Mouse (Mus musculus): ENCODE measurements around the gene Neurl4. TPM values are rescaled to one million over a fixed set of nuclear protein-coding genes. Genes with fewer than 3 reads are reported as not detected.
"Not testable (repeated sequence)": the region's sequence is repeated elsewhere in the genome, so short reads cannot be mapped to it uniquely, and the experiment has no call there.

The Neurl4 gene
- polyA plus RNA-seq, 1 experiment from 2014 or later = 29.0 TPM

DNA sequence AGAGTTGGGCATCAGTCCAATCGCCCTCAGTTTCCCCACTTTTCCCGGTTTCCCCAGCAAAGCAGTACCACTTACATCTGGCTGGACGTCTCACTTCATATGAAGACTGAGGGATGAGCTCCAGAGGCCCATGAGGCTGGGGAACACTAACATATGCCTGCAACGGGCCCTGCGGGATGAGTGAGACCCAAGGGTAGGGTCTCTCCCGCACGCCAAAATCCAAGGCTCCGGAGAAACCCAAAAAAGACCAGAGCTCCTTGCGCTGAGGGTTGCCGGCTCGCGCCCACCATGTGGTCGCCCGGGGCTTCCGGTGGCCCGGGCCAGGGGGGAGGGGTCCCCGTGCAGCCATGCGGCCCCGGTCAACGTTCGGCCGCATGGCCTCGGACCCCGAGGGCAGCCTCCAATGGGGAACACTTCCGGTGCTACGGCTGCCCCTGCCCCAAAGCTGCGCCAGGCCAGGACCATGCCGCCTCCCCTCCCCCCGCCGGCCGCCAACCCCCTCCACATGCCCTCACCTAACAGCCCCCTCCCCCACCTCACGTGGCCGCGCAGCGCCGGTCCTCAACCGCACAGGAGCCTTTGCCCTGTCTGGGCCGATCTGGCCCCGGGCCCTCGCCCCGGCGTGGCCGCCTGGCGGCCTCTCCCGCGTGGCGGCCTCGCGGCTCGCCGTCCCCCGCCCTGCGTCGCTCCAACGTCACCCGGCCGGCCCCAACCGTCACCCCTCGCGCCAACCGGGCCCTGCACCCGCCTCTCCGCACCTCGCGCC lies 19.6 kb downstream of the Neurl4 start:
- Histone ChIP-seq H3K4me2 (ENCODE audit: low read length) (peak overlapping the region; percentile 99), H3K4me1 (ENCODE audit: control insufficient read depth, insufficient read depth, low read length) (peaks cover 9% of the 10 kb centered on the region), H3K36me3 (ENCODE audit: control insufficient read depth, insufficient read depth, low read length) (peaks cover 36% of the 10 kb centered on the region), H3K27me3 (ENCODE audit: control insufficient read depth, insufficient read depth, low read length) (no peaks in the 10 kb centered on the region), H3K9ac (replicated peaks; ENCODE audit: low read length) (peak overlapping the region; percentile 86), H3K4me3 (replicated peaks; ENCODE audit: low read depth, low read length) (peak overlapping the region; percentile 91), H3K9me3 (ENCODE audit: control insufficient read depth, low read length) (no peaks in the 10 kb centered on the region), H3K27ac (replicated peaks; ENCODE audit: low read depth, low read length) (peak overlapping the region; percentile 94)
- DNase-seq = peak; percentile 53
- WGBS = under 1% methylated on average over 64 of the region's 65 CpGs
- ATAC-seq (ENCODE audit: low FRiP score, low TSS enrichment) = peak; percentile 41

DNA sequence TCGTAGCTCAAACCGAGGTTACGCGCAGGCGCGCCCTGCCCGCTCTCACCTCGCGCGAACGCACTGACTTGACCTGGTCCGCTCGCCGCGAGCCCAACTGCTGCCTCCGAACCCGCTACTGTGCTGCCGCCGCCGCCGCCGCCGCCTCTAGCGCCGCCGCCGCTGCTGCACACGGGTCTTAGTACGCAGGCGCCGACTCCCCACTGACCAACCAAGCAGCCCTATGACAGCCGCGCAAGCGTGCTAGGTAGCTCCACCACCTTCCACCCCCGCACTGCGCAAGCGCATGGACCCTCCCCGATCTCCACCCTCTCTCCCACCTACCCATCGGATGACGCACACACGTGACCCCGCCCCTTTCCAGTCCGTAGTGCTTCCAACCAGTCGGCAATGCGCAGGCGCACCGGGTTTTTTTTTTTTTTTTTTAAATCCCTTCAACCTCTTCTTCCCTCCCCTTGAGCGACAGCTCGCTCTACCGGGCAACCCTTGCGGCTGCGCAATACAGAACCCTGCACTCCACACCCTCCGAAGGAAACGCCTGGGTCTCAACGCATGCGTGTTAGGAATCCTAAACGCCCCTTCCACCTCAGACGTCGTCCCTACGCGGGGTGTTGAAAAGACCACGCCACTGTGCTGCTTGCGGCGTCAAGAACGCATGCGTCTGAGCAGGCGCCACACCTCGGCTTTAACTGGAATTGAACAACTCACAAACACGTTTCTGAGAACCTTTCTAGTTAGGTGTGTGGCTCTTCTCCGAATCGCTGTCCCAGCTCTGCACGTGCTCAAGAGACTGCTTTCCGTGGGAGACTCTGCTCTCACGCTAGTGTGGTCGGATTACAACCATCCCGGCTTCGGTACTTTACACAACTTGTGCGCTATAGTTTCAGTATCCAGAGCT lies 20.5 kb downstream of the Neurl4 start, which contains the start of gene Eif5a:
Gene Eif5a (minus strand): TSS at position 845 of the 898 bp plus-strand sequence.
- H3K4me1 ChIP-seq (ENCODE audit: control insufficient read depth, insufficient read depth, low read length) = peaks cover 9% of the 10 kb centered on the region
- H3K27ac ChIP-seq (replicated peaks; ENCODE audit: low read depth, low read length) = peak within 1 kb of the TSS; percentile 94
- DNase-seq (peak; percentile 100), ATAC-seq (ENCODE audit: low FRiP score, low TSS enrichment) (peak; percentile 97)
- H3K9ac ChIP-seq (replicated peaks; ENCODE audit: low read length) = peak within 1 kb of the TSS; percentile 86
- under 1% methylated on average over 78 of the region's 78 CpGs for WGBS
- H3K4me2 ChIP-seq (ENCODE audit: low read length) = peak within 1 kb of the TSS; percentile 99
- peaks cover 27% of the 10 kb centered on the region for H3K36me3 ChIP-seq (ENCODE audit: control insufficient read depth, insufficient read depth, low read length)
- no peaks in the 10 kb centered on the region for H3K9me3 ChIP-seq (ENCODE audit: control insufficient read depth, low read length)
- peak within 1 kb of the TSS; percentile 91 for H3K4me3 ChIP-seq (replicated peaks; ENCODE audit: low read depth, low read length)
- H3K27me3 ChIP-seq (ENCODE audit: control insufficient read depth, insufficient read depth, low read length) = no peaks in the 10 kb centered on the region

DNA sequence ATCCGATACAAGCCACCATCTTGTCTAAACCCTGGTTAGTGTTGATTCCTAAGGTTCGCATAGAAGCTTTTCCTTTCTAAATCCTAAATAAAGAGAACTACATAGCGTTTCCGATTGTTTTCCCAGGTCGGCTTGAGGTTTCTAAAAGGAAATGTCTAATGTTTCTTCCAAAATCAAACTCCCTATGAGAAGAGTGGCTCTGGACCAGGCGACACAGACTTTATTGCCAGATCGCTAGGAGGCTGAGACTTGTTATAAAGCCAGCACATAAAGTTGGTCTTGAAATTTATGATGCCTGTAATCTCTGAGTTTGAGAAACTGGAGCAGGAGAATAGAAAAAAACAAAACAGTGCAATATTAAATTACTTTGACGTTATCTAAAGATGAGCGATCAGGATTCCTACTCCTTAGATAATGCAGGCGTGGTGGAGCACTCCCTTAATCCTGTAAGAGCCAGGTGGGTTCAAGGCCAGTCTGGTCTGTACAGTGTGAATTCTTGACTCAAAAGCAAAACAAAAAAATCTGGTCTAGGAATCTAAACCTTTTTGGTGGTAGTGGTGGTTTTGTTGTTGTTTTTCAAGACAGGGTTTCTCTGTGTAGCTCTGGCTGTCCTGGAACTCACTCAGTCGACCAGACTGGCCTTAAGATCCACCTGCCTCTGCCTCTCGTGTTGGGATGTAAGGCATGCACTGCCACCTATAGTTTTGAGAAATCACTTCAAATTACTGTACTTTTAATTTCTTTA lies 21.3 kb downstream of the Neurl4 start:
- Histone ChIP-seq H3K36me3 (ENCODE audit: control insufficient read depth, insufficient read depth, low read length) (peaks cover 19% of the 10 kb centered on the region), H3K4me3 (replicated peaks; ENCODE audit: low read depth, low read length) (peak overlapping the region; percentile 91), H3K27me3 (ENCODE audit: control insufficient read depth, insufficient read depth, low read length) (no peaks in the 10 kb centered on the region), H3K27ac (replicated peaks; ENCODE audit: low read depth, low read length) (peak overlapping the region; percentile 87), H3K4me1 (ENCODE audit: control insufficient read depth, insufficient read depth, low read length) (peaks cover 9% of the 10 kb centered on the region), H3K9me3 (ENCODE audit: control insufficient read depth, low read length) (no peaks in the 10 kb centered on the region), H3K9ac (replicated peaks; ENCODE audit: low read length) (peak overlapping the region; percentile 52), H3K4me2 (ENCODE audit: low read length) (peak overlapping the region; percentile 64)
- ATAC-seq (ENCODE audit: low FRiP score, low TSS enrichment) = no peak
- WGBS = 2% methylated on average over 12 of the region's 12 CpGs
- no peak for DNase-seq

DNA sequence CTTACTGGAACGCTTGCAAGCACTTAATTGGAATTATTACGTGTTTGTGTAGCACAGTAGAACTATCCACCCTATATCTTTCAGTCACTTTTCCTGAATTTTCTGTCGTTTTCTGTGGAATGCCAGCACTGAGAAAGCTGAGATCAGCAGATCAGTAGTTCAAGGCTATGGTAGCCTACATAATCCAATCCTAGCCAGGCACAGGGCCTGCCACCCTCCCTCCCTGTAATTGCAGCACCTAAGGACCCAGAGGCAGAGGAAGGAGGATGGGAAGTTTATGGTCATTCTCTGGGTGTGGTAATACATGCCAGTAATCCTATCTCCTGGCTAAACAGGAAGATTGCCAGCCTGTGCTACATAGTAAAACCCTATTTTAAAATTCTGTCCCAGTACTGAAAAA lies 21.9 kb downstream of the Neurl4 start:
- H3K4me2 ChIP-seq (ENCODE audit: low read length) = peak overlapping the region; percentile 64; the same call in 1 of the 2 replicates
- H3K4me3 ChIP-seq (replicated peaks; ENCODE audit: low read depth, low read length) = no peak overlapping the region
- peaks cover 13% of the 10 kb centered on the region for H3K36me3 ChIP-seq (ENCODE audit: control insufficient read depth, insufficient read depth, low read length)
- no peak for DNase-seq
- H3K27me3 ChIP-seq (ENCODE audit: control insufficient read depth, insufficient read depth, low read length) = no peaks in the 10 kb centered on the region
- 69% methylated on average over 3 of the region's 3 CpGs for whole genome bisulfite sequencing
- peak overlapping the region; percentile 52; the same call in 1 of the 2 replicates for H3K9ac ChIP-seq (replicated peaks; ENCODE audit: low read length)
- no peak for ATAC-seq (ENCODE audit: low FRiP score, low TSS enrichment)
- peaks cover 9% of the 10 kb centered on the region for H3K4me1 ChIP-seq (ENCODE audit: control insufficient read depth, insufficient read depth, low read length)
- no peak overlapping the region; the same call in 1 of the 2 replicates for H3K27ac ChIP-seq (replicated peaks; ENCODE audit: low read depth, low read length)
- H3K9me3 ChIP-seq (ENCODE audit: control insufficient read depth, low read length) = no peaks in the 10 kb centered on the region

DNA sequence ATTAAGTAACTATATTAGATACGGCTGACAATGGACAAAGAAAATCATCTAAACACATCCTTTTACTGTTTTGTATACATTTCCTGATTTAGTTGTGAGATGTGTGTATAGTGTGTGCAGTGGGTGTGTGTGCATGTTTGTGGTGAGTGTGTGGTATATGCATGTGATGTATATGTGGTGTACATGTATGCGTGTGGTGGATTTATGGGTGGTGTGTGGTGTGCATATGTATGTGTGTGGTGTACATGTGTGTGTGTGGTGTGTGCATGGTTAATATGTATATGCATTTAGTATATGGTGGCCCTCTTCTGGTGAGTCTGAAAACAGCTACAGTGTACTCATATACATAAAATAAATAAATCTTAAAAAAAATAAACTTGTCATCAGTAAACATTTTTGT lies 26.6 kb downstream of the Neurl4 start:
- no peak for ATAC-seq (ENCODE audit: low FRiP score, low TSS enrichment)
- H3K4me2 ChIP-seq (ENCODE audit: low read length) = no peak overlapping the region
- 0 out of 2 replicates have a peak, but pooled peaks cover 1% of the 10 kb centered on the region for H3K4me1 ChIP-seq (ENCODE audit: control insufficient read depth, insufficient read depth, low read length)
- DNase-seq = no peak
- H3K4me3 ChIP-seq (replicated peaks; ENCODE audit: low read depth, low read length) = no peak overlapping the region
- no peak overlapping the region for H3K27ac ChIP-seq (replicated peaks; ENCODE audit: low read depth, low read length)
- no peaks in the 10 kb centered on the region for H3K36me3 ChIP-seq (ENCODE audit: control insufficient read depth, insufficient read depth, low read length)
- H3K9me3 ChIP-seq (ENCODE audit: control insufficient read depth, low read length) = no peaks in the 10 kb centered on the region
- H3K9ac ChIP-seq (replicated peaks; ENCODE audit: low read length) = no peak overlapping the region
- WGBS = 97% methylated on average over 2 of the region's 2 CpGs
- H3K27me3 ChIP-seq (ENCODE audit: control insufficient read depth, insufficient read depth, low read length) = no peaks in the 10 kb centered on the region

DNA sequence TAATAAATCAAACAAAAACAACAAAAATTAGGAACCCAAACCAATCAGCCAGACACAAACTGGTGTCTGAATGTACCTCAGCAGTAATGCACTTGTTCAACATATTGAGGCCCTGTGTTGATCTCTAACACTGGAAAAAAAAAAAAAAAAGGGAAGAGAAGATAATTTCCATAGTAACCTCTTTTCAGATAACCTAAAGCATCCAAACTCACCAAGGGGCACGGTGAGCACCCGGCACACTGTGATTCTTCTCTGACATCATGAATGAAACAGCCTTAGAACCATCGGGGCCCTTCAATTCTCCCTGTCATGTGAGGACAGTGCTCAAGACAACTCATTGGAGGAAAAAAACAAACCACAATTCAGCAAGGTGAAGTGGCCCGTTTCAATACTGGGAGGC lies 28.8 kb downstream of the Neurl4 start:
- Histone ChIP-seq H3K36me3 (ENCODE audit: control insufficient read depth, insufficient read depth, low read length) (no peaks in the 10 kb centered on the region), H3K9ac (replicated peaks; ENCODE audit: low read length) (no peak overlapping the region), H3K4me3 (replicated peaks; ENCODE audit: low read depth, low read length) (no peak overlapping the region), H3K27me3 (ENCODE audit: control insufficient read depth, insufficient read depth, low read length) (no peaks in the 10 kb centered on the region), H3K4me1 (ENCODE audit: control insufficient read depth, insufficient read depth, low read length) (no peaks in the 10 kb centered on the region), H3K4me2 (ENCODE audit: low read length) (no peak overlapping the region), H3K27ac (replicated peaks; ENCODE audit: low read depth, low read length) (no peak overlapping the region), H3K9me3 (ENCODE audit: control insufficient read depth, low read length) (no peaks in the 10 kb centered on the region)
- no peak for ATAC-seq (ENCODE audit: low FRiP score, low TSS enrichment)
- DNase-seq = no peak
- 89% methylated on average over 4 of the region's 4 CpGs for WGBS

DNA sequence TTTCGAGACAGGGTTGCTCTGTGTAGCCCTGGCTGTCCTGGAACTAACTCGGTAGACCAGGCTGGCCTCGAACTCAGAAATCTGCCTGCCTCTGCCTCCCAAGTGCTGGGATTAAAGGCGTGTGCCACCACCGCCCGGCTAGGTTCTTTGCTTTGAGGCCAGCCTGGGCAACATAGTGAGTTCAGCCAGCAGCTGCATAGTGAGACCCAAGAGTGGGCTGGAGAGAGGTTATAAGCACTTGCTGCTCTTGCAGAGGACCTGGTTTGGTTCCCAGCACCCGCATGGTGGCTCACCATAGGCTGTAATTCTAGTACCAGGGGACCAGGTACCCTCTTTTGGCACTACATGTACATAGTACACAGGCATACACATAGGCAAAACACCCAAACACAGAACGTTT lies 29.3 kb downstream of the Neurl4 start:
- ATAC-seq (ENCODE audit: low FRiP score, low TSS enrichment); H3K9me3 ChIP-seq (ENCODE audit: control insufficient read depth, low read length); H3K27me3 ChIP-seq (ENCODE audit: control insufficient read depth, insufficient read depth, low read length); H3K9ac ChIP-seq (replicated peaks; ENCODE audit: low read length); H3K27ac ChIP-seq (replicated peaks; ENCODE audit: low read depth, low read length); H3K4me1 ChIP-seq (ENCODE audit: control insufficient read depth, insufficient read depth, low read length); H3K4me3 ChIP-seq (replicated peaks; ENCODE audit: low read depth, low read length); H3K4me2 ChIP-seq (ENCODE audit: low read length); H3K36me3 ChIP-seq (ENCODE audit: control insufficient read depth, insufficient read depth, low read length); DNase-seq: not testable (repeated sequence)
- WGBS = 91% methylated on average over 8 of the region's 8 CpGs

DNA sequence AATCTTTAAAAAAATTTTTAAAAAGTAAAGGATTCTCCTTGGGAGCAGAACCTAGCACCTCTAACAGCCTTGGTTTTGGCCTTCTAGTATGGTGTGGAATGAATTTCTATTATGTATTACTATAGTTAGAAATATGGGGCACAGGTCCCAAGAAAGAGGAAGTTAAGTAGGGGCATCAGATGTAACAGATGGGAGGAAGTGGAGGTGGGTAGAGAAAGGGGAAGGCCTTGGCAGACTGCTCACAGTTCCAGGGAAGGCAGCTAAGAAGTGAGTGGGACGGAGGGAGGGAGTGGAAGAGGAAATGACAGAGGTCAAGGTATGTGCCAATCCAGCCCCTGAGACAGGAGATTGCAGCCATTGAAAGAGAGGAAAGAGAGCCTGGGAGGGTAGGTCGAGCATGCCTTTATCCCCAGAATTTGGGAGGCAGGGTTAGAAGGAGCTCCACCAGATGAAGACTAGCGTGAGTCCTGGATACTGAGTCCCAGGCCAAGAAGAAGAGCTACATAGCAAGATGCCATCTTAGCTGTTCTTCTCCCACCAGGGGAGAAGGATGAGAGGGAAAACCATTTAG lies 30.2 kb downstream of the Neurl4 start:
- 79% methylated on average over 3 of the region's 3 CpGs for WGBS
- Histone ChIP-seq H3K4me2 (ENCODE audit: low read length) (no peak overlapping the region), H3K27ac (replicated peaks; ENCODE audit: low read depth, low read length) (no peak overlapping the region), H3K9me3 (ENCODE audit: control insufficient read depth, low read length) (no peaks in the 10 kb centered on the region), H3K4me1 (ENCODE audit: control insufficient read depth, insufficient read depth, low read length) (no peaks in the 10 kb centered on the region), H3K4me3 (replicated peaks; ENCODE audit: low read depth, low read length) (no peak overlapping the region), H3K36me3 (ENCODE audit: control insufficient read depth, insufficient read depth, low read length) (no peaks in the 10 kb centered on the region), H3K9ac (replicated peaks; ENCODE audit: low read length) (no peak overlapping the region), H3K27me3 (ENCODE audit: control insufficient read depth, insufficient read depth, low read length) (peaks cover 9% of the 10 kb centered on the region)
- DNase-seq (no peak), ATAC-seq (ENCODE audit: low FRiP score, low TSS enrichment) (no peak)

Data from midbrain, embryonic 14.5 days (tissue).